Mouse (Mus musculus) heart, adult 2 months (tissue): ENCODE results near the gene Gins1.

Source experiments
- CTCF ChIP-seq: fragments of 200-600 bp; IDR thresholded peaks from 2 replicates; pipeline ENCODE4 v1.8.1; 2022; ENCODE audit warnings: antibody characterized with exemption, mild to moderate bottlenecking, moderate library complexity
- POLR2A ChIP-seq: fragments of 200-500 bp; IDR thresholded peaks from 2 replicates; pipeline ENCODE4 v1.6.1; 2011; ENCODE audit warnings: mild to moderate bottlenecking, low read depth, low read length, control low read depth; ENCODE audit not compliant: insufficient read depth

- TF ChIP-seq POLR2A (no peak), CTCF (no peak)
Measured at GRCm38 (mm10) chr2:150959521-150959920, 54.3 kb downstream of the Gins1 start.
